Mouse (Mus musculus) liver, embryonic 11.5 days (tissue): ENCODE data around the gene Shld2. TPM values are rescaled to one million over a fixed set of nuclear protein-coding genes. Genes with fewer than 3 reads are reported as not detected.

ENCODE experiments used
- ATAC-seq: fragments of 200-750 bp; cut with Nextera tagmentation; replicated peaks from 2 replicates; pipeline ENCODE4 v1.8.0; 2017; ENCODE audit warnings: moderate number of reproducible peaks, mild to moderate bottlenecking, moderate TSS enrichment, moderate library complexity; ENCODE audit not compliant: low FRiP score
- DNase-seq: peaks from one replicate; pipeline ENCODE4 v3.0.0-alpha.2; 2017; ENCODE audit warnings: low spot score
- H3K27ac ChIP-seq: fragments of 300-500 bp; sonication (generic); 2 replicates; pipeline ENCODE4 v1.5.1; 2014; ENCODE audit warnings: mild to moderate bottlenecking, low read depth, low read length, control low read depth
- H3K27me3 ChIP-seq: fragments of 300-500 bp; sonication (generic); replicated peaks from 2 replicates; pipeline ENCODE4 v1.6.1; 2014; ENCODE audit warnings: low read length, mixed read lengths; ENCODE audit not compliant: control insufficient read depth, insufficient read depth
- H3K36me3 ChIP-seq: fragments of 300-500 bp; sonication (generic); 2 replicates; pipeline ENCODE4 v1.6.1; 2014; ENCODE audit warnings: mild to moderate bottlenecking, low read length, moderate library complexity, mixed read lengths; ENCODE audit not compliant: control insufficient read depth, insufficient read depth
- H3K4me1 ChIP-seq: fragments of 300-500 bp; sonication (generic); replicated peaks from 2 replicates; pipeline ENCODE4 v1.6.1; 2014; ENCODE audit warnings: low read length, mixed read lengths; ENCODE audit not compliant: control insufficient read depth, insufficient read depth
- H3K4me2 ChIP-seq: fragments of 300-500 bp; sonication (generic); 2 replicates; pipeline ENCODE4 v1.6.1; 2014; ENCODE audit warnings: mild to moderate bottlenecking, control low read depth, moderate library complexity
- H3K4me3 ChIP-seq: fragments of 300-500 bp; sonication (generic); 2 replicates; pipeline ENCODE4 v1.5.1; 2014; ENCODE audit warnings: low read depth, low read length, control low read depth
- H3K9ac ChIP-seq: fragments of 300-500 bp; sonication (generic); 2 replicates; pipeline ENCODE4 v1.6.1; 2014; ENCODE audit warnings: low read depth, low read length, control low read depth
- H3K9me3 ChIP-seq: fragments of 300-500 bp; sonication (generic); 2 replicates; pipeline ENCODE4 v1.6.1; 2016; ENCODE audit warnings: low read length, inconsistent platforms, mixed read lengths; ENCODE audit not compliant: control insufficient read depth
- WGBS: fragments of 180-500 bp; shearing (Covaris S2); extraction: QIAGEN DNeasy Blood & Tissue Kit; methylation state at CpG from one replicate; pipeline ENCODE4 v1.1.7; 2014; 5-methylcytosine and 5-hydroxymethylcytosine counted together
- polyA plus RNA-seq: library from polyadenylated mRNA; unstranded; fragments of >200 nt; fragmentation: Nextera tagmentation; extraction: Ambion mirVana; gene quantifications from 2 replicates; pipeline ENCODE4 v1.2.1, GENCODE M21; 2014

Gene Shld2
- polyA plus RNA-seq, 1 experiment from 2014 or later = 10.5 TPM

DNA sequence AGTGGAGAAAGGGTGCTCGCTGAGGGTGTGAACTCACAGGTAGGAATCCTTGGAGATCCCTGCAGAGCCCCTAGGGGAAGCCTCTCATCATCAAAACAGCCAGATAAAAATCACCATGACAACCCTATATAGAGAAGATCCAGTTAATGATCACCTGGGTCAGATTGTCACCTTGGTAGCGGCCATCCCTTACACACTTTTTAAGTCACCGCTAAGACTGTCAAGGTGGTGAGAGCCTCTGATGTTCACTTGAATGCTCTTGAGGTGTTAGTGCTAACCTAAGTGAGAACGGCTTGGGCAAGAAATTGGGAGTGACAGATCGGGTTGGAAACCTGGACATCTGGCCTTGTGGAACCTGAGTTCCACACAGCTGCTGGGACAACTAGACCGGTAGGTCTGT lies 91.0 kb downstream of the Shld2 start, which contains the start of gene Syt15:
TSS of gene Syt15 (plus strand) at position 301 of the 400 bp plus-strand sequence.
- no peaks in the 10 kb centered on the region for H3K9me3 ChIP-seq

DNA sequence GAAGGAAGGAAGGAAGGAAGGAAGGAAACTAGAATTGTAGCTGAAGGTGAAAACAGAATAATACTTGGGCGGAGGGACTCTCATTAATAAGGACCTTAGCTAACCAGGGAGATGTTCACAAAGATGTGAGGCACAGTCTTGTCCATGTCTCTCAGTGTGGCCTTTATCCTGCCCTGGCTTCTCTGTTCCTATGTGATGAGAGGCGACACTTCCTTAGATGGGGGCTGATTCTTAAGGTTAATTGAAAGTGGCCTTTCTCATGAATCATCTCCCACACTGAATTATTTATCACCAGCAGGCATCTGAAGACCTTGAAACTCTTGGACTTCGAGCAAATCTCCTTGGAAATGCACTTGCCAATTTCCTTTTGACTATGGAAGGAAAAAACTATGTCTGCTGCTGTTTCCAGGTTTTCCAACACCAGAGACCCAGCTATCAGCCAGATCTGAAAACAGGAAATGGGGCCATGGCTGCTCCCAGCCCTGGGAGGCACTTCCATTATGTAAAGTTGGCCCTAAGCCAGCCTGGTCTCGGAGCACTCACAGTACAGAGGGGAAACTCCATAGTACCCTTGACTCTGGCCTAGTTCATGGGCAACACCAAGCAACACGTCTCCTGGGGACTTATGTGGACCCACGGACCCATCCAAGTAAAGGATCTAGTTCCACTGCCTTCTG lies 94.7 kb downstream of the Shld2 start:
- no peak for DNase-seq
- Histone ChIP-seq H3K4me2 (no peak overlapping the region), H3K4me3 (no peak overlapping the region), H3K9ac (no peak overlapping the region), H3K27me3 (peaks cover 25% of the 10 kb centered on the region), H3K9me3 (no peaks in the 10 kb centered on the region), H3K4me1 (0 out of 2 replicates have a peak, but pooled peaks cover 4% of the 10 kb centered on the region), H3K27ac (no peak overlapping the region), H3K36me3 (no peaks in the 10 kb centered on the region)
- no peak for ATAC-seq
- 61% methylated on average over 6 of the region's 6 CpGs for WGBS

More for the DNA sequence above, 91.0 kb downstream of the Shld2 start, which contains the start of gene Syt15:
- H3K9ac ChIP-seq = no peak within 1 kb of the TSS
- no peak for DNase-seq
- ATAC-seq = no peak
- H3K27ac ChIP-seq = no peak within 1 kb of the TSS
- 0 out of 2 replicates have a peak, but pooled peaks cover 4% of the 10 kb centered on the region for H3K4me1 ChIP-seq
- 51% methylated on average over 6 of the region's 6 CpGs for WGBS
- H3K4me2 ChIP-seq = peak within 1 kb of the TSS; percentile 61
- peak within 1 kb of the TSS; percentile 31 for H3K4me3 ChIP-seq
- H3K27me3 ChIP-seq = peaks cover 36% of the 10 kb centered on the region
- H3K36me3 ChIP-seq = no peaks in the 10 kb centered on the region

DNA sequence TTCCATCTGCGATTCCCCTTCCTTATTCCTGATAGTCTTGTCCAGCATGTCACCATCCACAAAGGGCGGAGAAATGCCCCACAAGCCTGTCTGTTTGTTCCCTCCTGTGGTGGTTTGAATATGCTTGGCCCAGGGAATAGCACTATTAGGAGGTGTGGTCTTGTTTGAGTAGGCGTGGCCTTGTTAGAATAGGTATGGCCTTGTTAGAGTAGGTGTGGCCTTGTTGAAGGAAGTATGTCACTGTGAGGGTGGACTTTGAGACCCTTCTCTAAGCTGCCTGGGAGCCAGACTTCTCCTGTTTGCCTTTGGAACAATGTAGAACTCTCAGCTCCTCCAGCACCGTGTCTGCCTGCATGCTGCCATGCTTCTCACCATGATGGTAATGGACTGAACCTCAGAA lies 100.4 kb downstream of the Shld2 start:
- Histone ChIP-seq H3K27ac (no peak overlapping the region), H3K4me1 (no peaks in the 10 kb centered on the region), H3K4me3 (no peak overlapping the region), H3K9ac (no peak overlapping the region), H3K27me3 (no peaks in the 10 kb centered on the region), H3K4me2 (no peak overlapping the region), H3K36me3 (no peaks in the 10 kb centered on the region), H3K9me3 (no peaks in the 10 kb centered on the region)
- ATAC-seq (no peak), DNase-seq (no peak)
- WGBS = 92% methylated on average over 4 of the region's 4 CpGs

GRCm38 (mm10) chr14:34209080-34209479 lies 101.2 kb downstream of the Shld2 start:
- Histone ChIP-seq H3K27me3 (0 out of 2 replicates have a peak, but pooled peaks cover 2% of the 10 kb centered on the region), H3K27ac (no peak overlapping the region), H3K4me1 (no peaks in the 10 kb centered on the region), H3K9me3 (no peaks in the 10 kb centered on the region), H3K4me2 (no peak overlapping the region), H3K9ac (no peak overlapping the region), H3K4me3 (no peak overlapping the region), H3K36me3 (no peaks in the 10 kb centered on the region)
- no peak for ATAC-seq
- no peak for DNase-seq
- WGBS = 59% methylated on average over 4 of the region's 4 CpGs

DNA sequence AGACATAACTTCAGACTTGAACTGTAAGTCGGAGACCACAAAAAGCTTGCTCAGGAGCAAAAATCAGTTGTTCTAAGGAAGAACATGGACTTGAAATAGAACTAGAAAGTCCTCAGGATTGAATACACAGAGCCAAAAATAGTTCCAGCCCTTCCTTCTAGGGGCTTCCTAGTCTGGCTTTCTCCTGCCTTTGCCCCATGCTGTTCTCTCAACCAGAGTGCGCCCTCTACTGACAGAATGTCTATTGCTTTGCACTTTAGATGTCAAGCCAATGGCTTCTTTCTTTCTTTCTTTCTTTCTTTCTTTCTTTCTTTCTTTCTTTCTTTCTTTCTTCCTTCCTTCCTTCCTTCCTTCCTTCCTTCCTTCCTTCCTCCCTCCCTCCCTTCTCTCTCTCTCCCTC lies 101.6 kb downstream of the Shld2 start:
- DNase-seq = no peak
- Histone ChIP-seq H3K27ac (no peak overlapping the region), H3K36me3 (no peaks in the 10 kb centered on the region), H3K9ac (no peak overlapping the region), H3K9me3 (no peaks in the 10 kb centered on the region), H3K4me1 (no peaks in the 10 kb centered on the region), H3K4me2 (no peak overlapping the region), H3K4me3 (no peak overlapping the region), H3K27me3 (peaks cover 2% of the 10 kb centered on the region; the same call in 1 of the 2 replicates)
- 48% methylated on average over 2 of the region's 2 CpGs for WGBS
- no peak for ATAC-seq

- H3K9me3 ChIP-seq = no peaks in the 10 kb centered on the region
- ATAC-seq (no peak), DNase-seq (no peak)
- H3K36me3 ChIP-seq = no peaks in the 10 kb centered on the region
- no peak overlapping the region for H3K4me3 ChIP-seq
- no peak overlapping the region for H3K27ac ChIP-seq
- no peak overlapping the region for H3K9ac ChIP-seq
- no peaks in the 10 kb centered on the region for H3K4me1 ChIP-seq
- peaks cover 2% of the 10 kb centered on the region; the same call in 1 of the 2 replicates for H3K27me3 ChIP-seq
- whole genome bisulfite sequencing = 66% methylated on average over 6 of the region's 6 CpGs
- H3K4me2 ChIP-seq = no peak overlapping the region
Observed at GRCm38 (mm10) chr14:34207996-34208395, 102.3 kb downstream of the Shld2 start.

GRCm38 (mm10) chr14:34201231-34202035 lies 108.9 kb downstream of the Shld2 start, which contains the start of gene Gprin2:
Gene Gprin2, minus strand, starts transcription at chr14:34201653.
- H3K4me3 ChIP-seq = peak within 1 kb of the TSS; percentile 64
- 0 out of 2 replicates have a peak, but pooled peaks cover 3% of the 10 kb centered on the region for H3K4me1 ChIP-seq
- peaks cover 20% of the 10 kb centered on the region for H3K27me3 ChIP-seq
- ATAC-seq (peak; percentile 15; the same call in 1 of the 2 replicates), DNase-seq (peak; percentile 37)
- no peaks in the 10 kb centered on the region for H3K9me3 ChIP-seq
- no peak within 1 kb of the TSS for H3K27ac ChIP-seq
- peak within 1 kb of the TSS; percentile 94 for H3K4me2 ChIP-seq
- H3K9ac ChIP-seq = peak within 1 kb of the TSS; percentile 41
- 5% methylated on average over 49 of the region's 52 CpGs for WGBS
- no peaks in the 10 kb centered on the region for H3K36me3 ChIP-seq

DNA sequence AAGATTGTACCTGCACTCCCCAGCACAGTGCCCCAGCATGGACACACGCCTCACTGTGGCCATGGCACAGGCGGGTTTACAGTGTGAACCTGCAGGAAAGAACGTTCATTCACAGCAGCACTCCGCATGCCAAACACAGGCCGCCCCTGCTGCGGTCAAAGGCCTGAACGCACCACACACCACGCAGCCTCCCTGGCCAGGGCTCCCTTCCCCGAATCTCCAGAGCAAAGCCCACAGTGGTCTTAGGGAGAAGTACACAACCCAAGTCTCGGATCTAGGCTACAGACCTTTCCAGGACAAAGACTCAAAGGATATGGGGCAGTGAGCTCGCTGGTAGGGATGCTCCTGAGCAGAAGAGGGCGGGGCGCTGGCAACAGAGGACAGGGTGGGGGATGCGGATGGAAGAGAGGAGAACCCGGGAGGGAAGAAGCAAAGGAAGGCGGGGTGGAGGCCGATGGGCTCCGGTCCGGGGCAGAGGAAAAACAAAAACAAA lies 109.5 kb downstream of the Shld2 start:
- H3K4me3 ChIP-seq = peak overlapping the region; percentile 64
- no peak overlapping the region for H3K27ac ChIP-seq
- 8% methylated on average over 19 of the region's 19 CpGs for WGBS
- DNase-seq (peak; percentile 42), ATAC-seq (0 out of 2 replicates have a peak, but pooled peaks have one; percentile 42)
- H3K9me3 ChIP-seq = no peaks in the 10 kb centered on the region
- no peaks in the 10 kb centered on the region for H3K36me3 ChIP-seq
- H3K9ac ChIP-seq = peak overlapping the region; percentile 41; the same call in 1 of the 2 replicates
- H3K4me2 ChIP-seq = peak overlapping the region; percentile 94
- 0 out of 2 replicates have a peak, but pooled peaks cover 3% of the 10 kb centered on the region for H3K4me1 ChIP-seq
- peaks cover 20% of the 10 kb centered on the region for H3K27me3 ChIP-seq
